Mouse (Mus musculus): ENCODE measurements around the gene Idh1. TPM values are rescaled to one million over a fixed set of nuclear protein-coding genes. Genes with fewer than 3 reads are reported as not detected.

Idh1 gene
- polyA plus RNA-seq, 1 experiment, result 334 TPM

DNA sequence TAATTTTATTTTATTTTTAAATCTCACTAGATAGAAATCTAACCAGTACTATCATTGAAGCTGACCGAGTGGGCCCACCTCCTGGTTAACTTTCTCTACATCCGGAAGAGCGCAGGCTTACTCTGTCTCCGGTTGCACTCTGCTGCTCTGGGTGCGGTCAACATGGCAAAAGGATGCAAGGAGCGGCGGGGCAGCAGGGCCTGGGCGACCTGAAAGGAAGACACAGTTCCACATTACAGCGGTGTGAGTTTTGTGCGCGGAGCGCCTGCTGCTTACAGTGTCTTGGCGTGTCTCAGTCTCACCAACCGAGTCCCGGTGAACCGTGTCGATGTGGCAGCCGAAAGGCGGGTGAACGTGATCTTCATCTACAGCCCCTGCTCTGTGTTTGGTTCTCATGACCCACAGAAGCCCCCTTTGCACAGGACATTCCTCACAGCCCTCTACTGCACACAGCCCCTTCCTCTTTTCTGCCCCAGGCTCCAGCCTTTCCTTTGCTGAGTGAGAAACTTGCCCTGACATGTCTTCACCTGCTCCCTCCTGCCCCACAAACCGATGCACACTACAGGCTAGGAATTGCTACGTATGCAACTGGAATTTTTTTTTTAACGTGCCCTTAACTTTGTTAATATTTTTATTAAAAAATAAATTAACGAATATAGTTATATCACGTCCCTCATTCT, 76.4 kb downstream of the Idh1 start:
- no peak overlapping the region for H3K4me3 ChIP-seq (ENCODE audit: insufficient read depth, low read depth, low read length)
- no peak overlapping the region for H3K27ac ChIP-seq (ENCODE audit: insufficient read depth, low read depth, low read length)
- H3K27me3 ChIP-seq (replicated peaks; ENCODE audit: control insufficient read depth, insufficient read depth, low read length), result no peaks in the 10 kb centered on the region
- WGBS, result 58% methylated on average over 25 of the region's 25 CpGs
- DNase-seq, result no peak
- H3K36me3 ChIP-seq (ENCODE audit: control insufficient read depth, insufficient read depth, low read length), result no peaks in the 10 kb centered on the region
- TF ChIP-seq CTCF (conservative IDR thresholded peaks at IDR 0.05; ENCODE audit: insufficient read depth, insufficient read length, low read depth, low read length) (no peak), POLR2A (IDR thresholded peaks at IDR 0.05; ENCODE audit: low read depth, low read length) (no peak)
- H3K4me1 ChIP-seq (ENCODE audit: control insufficient read depth, insufficient read depth, low read length), result peaks cover 12% of the 10 kb centered on the region

DNA sequence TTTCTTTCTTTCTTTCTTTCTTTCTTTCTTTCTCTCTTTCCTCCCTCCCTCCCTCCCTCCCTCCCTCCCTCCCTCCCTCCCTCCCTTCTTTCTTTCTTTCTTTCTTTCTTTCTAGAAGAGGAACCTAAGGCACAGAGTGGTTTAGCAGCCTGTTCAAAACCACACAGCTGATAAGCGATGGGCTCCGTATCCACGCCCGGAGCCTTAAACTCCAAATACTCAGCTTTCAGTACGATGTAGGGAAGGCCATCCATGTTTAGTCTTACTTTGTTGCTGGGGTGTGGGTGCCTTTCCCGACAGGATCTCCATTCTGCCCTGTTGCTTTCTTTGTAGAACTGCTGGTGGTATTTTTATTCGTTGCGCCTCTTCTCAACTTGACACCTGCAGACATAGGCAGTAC, 77.1 kb downstream of the Idh1 start:
- Histone ChIP-seq H3K27me3 (replicated peaks; ENCODE audit: control insufficient read depth, insufficient read depth, low read length) (no peaks in the 10 kb centered on the region), H3K36me3 (ENCODE audit: control insufficient read depth, insufficient read depth, low read length) (no peaks in the 10 kb centered on the region), H3K27ac (ENCODE audit: insufficient read depth, low read depth, low read length) (no peak overlapping the region), H3K4me1 (ENCODE audit: control insufficient read depth, insufficient read depth, low read length) (peaks cover 12% of the 10 kb centered on the region), H3K4me3 (ENCODE audit: insufficient read depth, low read depth, low read length) (no peak overlapping the region)
- DNase-seq, result no peak
- TF ChIP-seq POLR2A (IDR thresholded peaks at IDR 0.05; ENCODE audit: low read depth, low read length), result no peak
- TF ChIP-seq CTCF (conservative IDR thresholded peaks at IDR 0.05; ENCODE audit: insufficient read depth, insufficient read length, low read depth, low read length), result no peak
- WGBS, result 88% methylated on average over 8 of the region's 8 CpGs

Other genes starting within 250 kb of the Idh1 start
- 3.3 and 3.7 TPM in 2 replicates for gene Plekhm3, start 229.7 kb downstream of the Idh1 start, polyA plus RNA-seq (2012; rRNA removed)
- gene Akr1cl, start 153.7 kb downstream of the Idh1 start, polyA plus RNA-seq (2012; rRNA removed), result 0.08 and 2.1 TPM in 2 replicates
- not detected in 2 replicates for gene Cryge, start 135.4 kb downstream of the Idh1 start, polyA plus RNA-seq (2012; rRNA removed)
- gene Crygd, start 123.0 kb downstream of the Idh1 start, polyA plus RNA-seq (2012; rRNA removed), result not detected in 2 replicates
- not detected in 2 replicates for gene Crygc, start 112.8 kb downstream of the Idh1 start, polyA plus RNA-seq (2012; rRNA removed)
- not detected in 2 replicates for gene Crygb, start 104.2 kb downstream of the Idh1 start, polyA plus RNA-seq (2012; rRNA removed)
- gene Cryga, start 83.1 kb downstream of the Idh1 start, polyA plus RNA-seq (2012; rRNA removed), result 5.9 and 6.4 TPM in 2 replicates
- gene Gm28845, start 66.9 kb downstream of the Idh1 start, polyA plus RNA-seq (2012; rRNA removed), result 7.6 and 9.0 TPM in 2 replicates
- gene D630023F18Rik, start 63.3 kb downstream of the Idh1 start, polyA plus RNA-seq (2012; rRNA removed), result 64.3 and 85.6 TPM in 2 replicates
- gene Pikfyve, start 183 bp upstream of the Idh1 start, polyA plus RNA-seq (2012; rRNA removed), result 8.0 and 9.3 TPM in 2 replicates
- 0.05 TPM in 1 of 2 replicates, not detected in the other for gene Pth2r, start 95.6 kb upstream of the Idh1 start, polyA plus RNA-seq (2012; rRNA removed)

All from kidney, adult 2 months (tissue).